Mouse (Mus musculus) right cerebral cortex, adult 2 months (tissue): Measurements from ENCODE around the gene Prdm15.
A peak's percentile ranks its signal among the peaks of the same experiment; 100 is the strongest.

Experiments
- DNase-seq, 2 experiments: peaks; one replicate each; pipeline ENCODE4 v3.0.0; 2021 to 2022; ENCODE audit warnings: low spot score in 2 of 2

The Prdm15 gene

GRCm38 (mm10) chr16:97819532-97819931 lies 32.1 kb downstream of the Prdm15 start:
- DNase-seq: no peak

- DNase-seq: no peak
Observed at GRCm38 (mm10) chr16:97817414-97817813, 34.2 kb downstream of the Prdm15 start.

- no peak for DNase-seq
Observed at GRCm38 (mm10) chr16:97815269-97815668, 36.4 kb downstream of the Prdm15 start.

GRCm38 (mm10) chr16:97814060-97814459 lies 37.6 kb downstream of the Prdm15 start:
- no peak for DNase-seq

GRCm38 (mm10) chr16:97808881-97809280 lies 42.8 kb downstream of the Prdm15 start:
- DNase-seq: peak; percentile 40 to 46

GRCm38 (mm10) chr16:97805646-97806045 lies 46.0 kb downstream of the Prdm15 start:
- DNase-seq: peak in 1 of 2 experiments; percentile 8

GRCm38 (mm10) chr16:97804680-97805547 lies 46.7 kb downstream of the Prdm15 start:
- DNase-seq: peak; percentile 82 to 85

- DNase-seq: no peak
Observed at GRCm38 (mm10) chr16:97797950-97798869, 53.4 kb downstream of the Prdm15 start.

- no peak for DNase-seq
Observed at GRCm38 (mm10) chr16:97797212-97797611, 54.4 kb downstream of the Prdm15 start.

GRCm38 (mm10) chr16:97794256-97794655 lies 57.4 kb downstream of the Prdm15 start:
- no peak for DNase-seq

- no peak for DNase-seq
Observed at GRCm38 (mm10) chr16:97783057-97783456, 68.6 kb downstream of the Prdm15 start.

- DNase-seq: peak; percentile 85 to 87
Observed at GRCm38 (mm10) chr16:97778353-97779025, 73.2 kb downstream of the Prdm15 start.

GRCm38 (mm10) chr16:97766501-97766900 lies 85.1 kb downstream of the Prdm15 start:
- no peak for DNase-seq

- no peak for DNase-seq
Observed at GRCm38 (mm10) chr16:97764626-97765025, 87.0 kb downstream of the Prdm15 start.

GRCm38 (mm10) chr16:97763990-97764340 lies 87.7 kb downstream of the Prdm15 start:
- no peak for DNase-seq

GRCm38 (mm10) chr16:97763061-97763989 lies 88.3 kb downstream of the Prdm15 start, which contains the start of gene Ripk4:
Gene Ripk4, minus strand, starts transcription at chr16:97763787.
- no peak for DNase-seq

GRCm38 (mm10) chr16:97761782-97762181 lies 89.9 kb downstream of the Prdm15 start:
- no peak for DNase-seq

- no peak for DNase-seq
Observed at GRCm38 (mm10) chr16:97759681-97760080, 92.0 kb downstream of the Prdm15 start.

GRCm38 (mm10) chr16:97758288-97758687 lies 93.4 kb downstream of the Prdm15 start:
- DNase-seq: no peak

- no peak for DNase-seq
Observed at GRCm38 (mm10) chr16:97756460-97756859, 95.2 kb downstream of the Prdm15 start.
